Mouse (Mus musculus) layer of hippocampus, adult 8-10 months (tissue): ENCODE measurements around the gene Cstb. TPM values are rescaled to one million over a fixed set of nuclear protein-coding genes. Genes with fewer than 3 reads are reported as not detected.

Source experiments
- DNase-seq, 2 experiments: peaks; one replicate each; pipeline ENCODE4 v3.0.0; 2022; ENCODE audit warnings: low spot score in 2 of 2
- total RNA-seq, 4 experiments: library from RNA; stranded (reverse); gene quantifications; 2 replicates each; pipeline ENCODE4 v1.2.4; 2022

Gene Cstb
- total RNA-seq: 10 to 100 TPM; 28.4 to 47.8 (median 36.8) TPM

DNA sequence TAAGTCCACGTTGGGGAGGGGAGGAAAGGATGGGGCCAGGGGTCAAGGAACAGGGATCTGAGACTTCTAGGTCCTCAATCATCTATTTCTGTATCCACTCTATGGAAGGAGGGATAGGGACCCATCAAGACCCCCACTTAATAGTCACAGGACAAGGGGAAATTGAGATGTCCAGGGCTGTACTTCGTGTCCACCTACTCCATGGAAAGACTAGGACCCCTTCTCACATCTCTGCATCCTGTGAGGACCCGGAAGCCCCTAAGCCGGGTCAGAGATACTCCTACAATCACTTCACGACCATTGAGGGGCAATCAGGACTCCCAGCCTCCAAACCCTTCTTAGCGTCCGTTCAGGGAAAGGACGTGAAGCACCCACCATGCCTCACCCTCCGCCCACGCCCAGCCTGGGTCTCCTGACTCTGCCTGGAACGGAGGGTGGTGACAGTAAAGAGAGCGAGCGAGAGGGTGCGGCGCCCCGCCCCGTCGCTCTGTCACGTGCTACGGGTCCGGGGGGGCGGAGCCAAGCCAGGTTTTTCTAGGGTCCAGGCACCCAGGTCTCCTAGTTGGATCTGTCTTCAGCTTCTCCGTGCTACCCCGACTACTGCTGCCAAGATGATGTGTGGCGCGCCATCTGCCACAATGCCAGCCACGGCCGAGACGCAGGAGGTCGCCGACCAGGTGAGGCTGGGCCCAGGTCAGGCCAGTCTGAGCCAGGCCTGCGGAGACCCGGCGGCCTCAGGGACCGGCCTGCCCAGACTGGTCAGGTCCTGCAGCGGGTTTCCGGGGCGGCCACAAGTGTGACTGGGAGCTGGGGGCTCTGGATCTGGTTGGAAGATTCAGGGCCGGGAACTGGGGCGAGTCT is at the start of gene Cstb:
Gene Cstb, plus strand, starts transcription at position 489 of the 861 bp plus-strand sequence.
- DNase-seq: peak; percentile 79 to 81

DNA sequence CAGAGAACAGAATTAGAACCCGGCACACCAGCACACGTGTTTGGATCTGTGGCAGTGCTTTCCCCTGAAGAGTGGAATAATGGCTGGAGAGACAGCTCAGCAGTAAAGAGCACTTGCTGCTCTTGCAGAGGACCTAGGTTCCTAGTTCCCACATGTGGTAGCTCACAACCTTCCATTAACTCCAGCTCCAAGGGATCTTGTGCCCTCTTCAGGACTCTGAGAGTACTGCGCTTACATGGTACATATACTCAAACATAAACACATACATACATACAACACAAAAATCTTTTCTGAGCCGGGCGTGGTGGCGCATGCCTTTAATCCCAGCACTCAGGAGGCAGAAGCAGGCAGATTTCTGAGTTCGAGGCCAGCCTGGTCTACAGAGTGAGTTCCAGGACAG is 47.0 kb upstream of the Cstb start:
- no peak for DNase-seq

- no peak for DNase-seq
Observed at GRCm38 (mm10) chr10:78383567-78383966, 41.9 kb upstream of the Cstb start.

DNA sequence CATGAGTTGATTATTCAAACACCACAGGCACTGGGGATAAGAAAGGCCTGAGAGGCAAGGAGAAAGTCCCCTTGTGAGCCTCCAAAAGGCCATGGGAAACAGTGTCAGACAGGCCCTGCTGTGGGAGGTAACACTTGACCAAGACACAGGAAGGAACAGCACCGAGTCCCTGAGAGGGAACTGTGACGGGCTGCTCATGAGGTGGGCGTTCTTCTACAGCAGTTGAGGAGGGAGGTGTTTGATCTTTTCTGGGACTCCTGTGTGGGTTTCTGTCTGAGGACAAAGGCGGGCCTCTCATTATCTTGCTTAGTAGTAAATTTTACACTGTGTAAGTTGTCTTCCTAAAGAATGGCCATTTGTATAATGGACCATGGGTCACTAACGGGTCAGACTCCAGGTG is 39.9 kb upstream of the Cstb start:
- DNase-seq: no peak

- peak; percentile 50 to 70 for DNase-seq
Observed at GRCm38 (mm10) chr10:78388216-78388980, 37.1 kb upstream of the Cstb start.

- no peak for DNase-seq
Observed at GRCm38 (mm10) chr10:78390982-78391470, 34.4 kb upstream of the Cstb start.

DNA sequence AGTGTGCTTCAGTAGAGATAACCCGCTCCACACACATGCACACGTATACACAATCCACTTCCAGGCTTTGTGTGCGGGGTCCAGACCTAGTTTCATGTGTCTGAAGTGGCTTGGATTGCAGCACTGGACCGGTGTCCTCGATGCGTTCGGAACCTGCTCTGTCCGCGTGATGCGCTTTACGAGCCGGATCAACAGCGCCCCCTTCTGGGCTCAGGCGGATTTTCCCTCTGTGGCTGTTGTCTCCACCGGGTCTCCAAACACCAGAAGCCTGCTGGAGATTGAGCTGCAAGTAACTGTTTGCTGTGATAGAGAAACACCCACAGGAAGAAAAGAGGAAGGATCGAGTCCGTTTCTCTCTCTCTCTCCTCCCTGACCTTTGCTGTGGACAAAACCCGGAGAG is 33.4 kb upstream of the Cstb start:
- peak; percentile 63 to 87 for DNase-seq

DNA sequence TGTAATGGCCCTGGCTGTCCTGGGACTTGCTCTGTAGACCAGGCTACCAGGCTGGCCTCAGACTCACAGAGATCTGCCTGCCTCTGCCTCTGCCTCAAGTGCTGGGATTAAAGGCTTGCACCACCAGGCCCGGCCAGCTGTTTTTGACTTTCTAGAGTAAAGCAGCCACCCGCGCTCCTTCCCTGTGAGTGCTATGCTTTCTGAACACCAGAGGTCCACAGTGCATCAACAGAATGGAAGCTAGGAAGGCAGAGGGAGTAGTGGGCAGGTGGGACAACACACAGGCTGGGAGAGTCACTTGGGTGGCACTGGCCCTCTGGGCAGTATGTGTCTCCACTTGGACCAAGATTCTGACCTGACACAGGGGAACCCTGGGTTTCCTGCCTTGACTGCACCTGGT is 30.1 kb upstream of the Cstb start:
- DNase-seq: no peak

- DNase-seq: peak; percentile 92 to 98
Observed at GRCm38 (mm10) chr10:78395819-78396624, 29.4 kb upstream of the Cstb start.

- no peak for DNase-seq
Observed at GRCm38 (mm10) chr10:78396625-78396885, 28.9 kb upstream of the Cstb start.

- DNase-seq: no peak
Observed at GRCm38 (mm10) chr10:78399090-78399657, 26.3 kb upstream of the Cstb start.

DNA sequence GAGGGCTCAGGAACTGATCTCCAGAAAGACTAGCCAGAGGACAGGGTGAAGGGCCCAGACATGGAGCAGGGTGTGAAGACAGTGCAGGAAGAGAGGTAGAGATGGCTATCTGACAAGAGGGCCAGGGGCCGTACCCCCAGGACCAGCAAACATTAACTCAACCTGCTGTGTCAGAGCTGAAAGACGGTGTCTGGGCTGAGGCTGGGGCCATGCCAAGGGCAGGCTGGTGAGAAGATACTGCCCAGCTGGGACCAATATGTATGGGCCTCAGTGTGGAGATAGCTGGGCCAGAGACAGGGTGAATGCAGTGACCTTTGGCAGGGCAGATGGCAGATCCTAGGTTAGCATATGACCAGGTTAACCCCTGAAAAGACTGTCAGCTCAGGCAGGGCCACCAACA is 24.3 kb upstream of the Cstb start:
- no peak for DNase-seq

GRCm38 (mm10) chr10:78402301-78402922 is 23.1 kb upstream of the Cstb start:
- DNase-seq: no peak

DNA sequence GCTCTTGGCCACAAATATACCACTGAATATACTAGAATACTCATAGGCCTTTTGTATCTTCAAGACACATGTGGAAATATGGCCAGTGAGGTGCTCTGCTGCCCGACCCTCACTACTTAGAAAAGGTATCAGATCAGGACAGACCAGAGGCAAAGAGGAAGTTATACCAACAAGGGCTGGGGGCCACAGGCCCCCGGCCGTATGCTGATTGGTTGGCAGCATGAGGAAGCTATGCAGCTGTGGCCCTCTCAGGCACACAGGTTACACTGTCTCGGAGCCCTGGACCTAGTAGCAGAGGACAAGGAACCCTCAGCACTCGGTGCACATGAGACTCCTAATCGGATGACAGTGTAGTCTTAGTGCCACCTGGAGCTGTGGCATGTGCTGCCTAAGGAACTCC is 19.3 kb upstream of the Cstb start:
- DNase-seq: no peak

DNA sequence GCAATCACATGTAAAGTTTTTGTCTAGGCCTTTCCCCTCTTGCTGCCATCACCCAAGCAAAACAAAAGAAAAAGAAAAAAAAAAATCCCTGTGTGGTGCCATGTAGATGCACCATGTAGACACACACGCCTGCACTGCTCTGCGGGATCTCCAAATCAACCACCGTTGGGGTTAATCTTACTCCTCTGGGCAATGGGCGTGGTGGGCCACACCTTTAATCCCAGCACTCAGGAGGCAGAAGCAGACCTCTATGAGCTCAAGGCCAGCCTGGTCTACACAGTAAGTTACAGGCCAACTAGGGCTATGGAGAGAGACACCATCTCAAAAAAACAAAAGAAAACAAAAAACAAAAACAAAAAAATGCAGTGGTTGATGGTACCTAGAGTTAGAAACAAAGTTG is 18.3 kb upstream of the Cstb start:
- no peak for DNase-seq

GRCm38 (mm10) chr10:78409035-78409788 is 16.3 kb upstream of the Cstb start:
- no peak for DNase-seq

- no peak for DNase-seq
Observed at GRCm38 (mm10) chr10:78411851-78412250, 13.6 kb upstream of the Cstb start.

- peak; percentile 95 to 98 for DNase-seq
Observed at GRCm38 (mm10) chr10:78412319-78413151, 12.9 kb upstream of the Cstb start, which contains the start of gene Rrp1. Gene Rrp1, minus strand, starts transcription at chr10:78413043.

- no peak for DNase-seq
Observed at GRCm38 (mm10) chr10:78413152-78413520, 12.3 kb upstream of the Cstb start.
